Mouse (Mus musculus): ENCODE measurements around the gene Hps1.

The Hps1 gene

GRCm38 (mm10) chr19:42755148-42755870 is 24.5 kb downstream of the Hps1 start:
- no peak for DNase-seq (ENCODE audit: low spot score)

GRCm38 (mm10) chr19:42753141-42753917 is 26.4 kb downstream of the Hps1 start:
- peak; percentile 64 for DNase-seq (ENCODE audit: low spot score)

- peak; percentile 80 for DNase-seq (ENCODE audit: low spot score)
Observed at GRCm38 (mm10) chr19:42752363-42752931, 27.3 kb downstream of the Hps1 start, which contains the start of gene Pyroxd2. TSS of gene Pyroxd2 (minus strand) at chr19:42752775.

GRCm38 (mm10) chr19:42750196-42750595 is 29.6 kb downstream of the Hps1 start:
- no peak for DNase-seq (ENCODE audit: low spot score)

- DNase-seq (ENCODE audit: low spot score) = no peak
Observed at GRCm38 (mm10) chr19:42746702-42747101, 33.1 kb downstream of the Hps1 start.

GRCm38 (mm10) chr19:42745869-42746224 is 33.9 kb downstream of the Hps1 start:
- DNase-seq (ENCODE audit: low spot score) = no peak

GRCm38 (mm10) chr19:42745084-42745868 is 34.5 kb downstream of the Hps1 start:
- DNase-seq (ENCODE audit: low spot score) = no peak

- DNase-seq (ENCODE audit: low spot score) = no peak
Observed at GRCm38 (mm10) chr19:42744162-42744586, 35.6 kb downstream of the Hps1 start.

GRCm38 (mm10) chr19:42743261-42743660 is 36.5 kb downstream of the Hps1 start:
- no peak for DNase-seq (ENCODE audit: low spot score)

GRCm38 (mm10) chr19:42741884-42742283 is 37.9 kb downstream of the Hps1 start:
- DNase-seq (ENCODE audit: low spot score) = no peak

- no peak for DNase-seq (ENCODE audit: low spot score)
Observed at GRCm38 (mm10) chr19:42740163-42740899, 39.4 kb downstream of the Hps1 start.

- no peak for DNase-seq (ENCODE audit: low spot score)
Observed at GRCm38 (mm10) chr19:42739734-42740133, 40.0 kb downstream of the Hps1 start.

- DNase-seq (ENCODE audit: low spot score) = no peak
Observed at GRCm38 (mm10) chr19:42737753-42738152, 42.0 kb downstream of the Hps1 start.

- DNase-seq (ENCODE audit: low spot score) = no peak
Observed at GRCm38 (mm10) chr19:42734982-42735381, 44.8 kb downstream of the Hps1 start.

- DNase-seq (ENCODE audit: low spot score) = no peak
Observed at GRCm38 (mm10) chr19:42727424-42727823, 52.4 kb downstream of the Hps1 start.

GRCm38 (mm10) chr19:42726766-42727165 is 53.0 kb downstream of the Hps1 start:
- no peak for DNase-seq (ENCODE audit: low spot score)

- DNase-seq (ENCODE audit: low spot score) = no peak
Observed at GRCm38 (mm10) chr19:42725973-42726350, 53.8 kb downstream of the Hps1 start.

GRCm38 (mm10) chr19:42725056-42725972 is 54.5 kb downstream of the Hps1 start:
- DNase-seq (ENCODE audit: low spot score) = no peak

- no peak for DNase-seq (ENCODE audit: low spot score)
Observed at GRCm38 (mm10) chr19:42723302-42723701, 56.5 kb downstream of the Hps1 start.

- no peak for DNase-seq (ENCODE audit: low spot score)
Observed at GRCm38 (mm10) chr19:42722500-42722899, 57.3 kb downstream of the Hps1 start.
